Mouse (Mus musculus): ENCODE results near the gene Dchs1.
"Not testable (repeated sequence)": the region's sequence is repeated elsewhere in the genome, so short reads cannot be mapped to it uniquely, and the experiment has no call there.

The Dchs1 gene

DNA sequence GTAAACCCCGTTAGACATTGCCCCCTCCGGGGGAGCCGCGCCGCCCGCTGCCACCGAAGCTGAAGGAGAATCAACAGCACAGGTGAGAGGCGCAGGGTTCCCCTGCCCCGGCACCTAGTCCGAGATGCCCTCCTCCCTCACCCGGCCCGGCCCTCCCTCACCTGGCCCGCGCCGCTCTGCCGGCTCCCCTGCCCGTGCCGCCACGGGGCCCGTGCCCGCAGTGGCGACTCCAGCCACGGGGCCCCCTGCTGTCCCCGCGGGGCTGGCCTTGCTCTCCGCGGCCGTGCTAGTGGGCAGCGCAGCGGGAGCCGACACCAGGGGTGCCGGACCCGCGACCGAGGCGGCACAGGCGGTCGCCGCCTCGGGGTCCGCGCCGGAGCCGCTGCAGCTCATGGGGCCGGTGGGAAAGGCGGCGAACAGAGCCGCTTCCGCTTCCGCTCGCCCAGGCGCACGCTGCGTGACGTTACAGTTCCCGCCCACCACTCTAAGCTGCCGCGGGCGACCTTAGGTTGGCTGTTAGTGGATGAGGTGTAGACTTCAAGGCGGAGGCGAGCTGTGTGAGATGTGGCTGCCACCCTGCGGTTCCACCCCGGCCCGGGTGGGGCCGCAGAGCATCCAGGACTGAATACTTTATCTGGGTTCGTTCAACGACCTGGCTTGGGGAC lies 43.4 kb downstream of the Dchs1 start, which contains the start of gene Taf10:
TSS of gene Taf10 (minus strand) at position 436 of the 665 bp plus-strand sequence.
- in situ Hi-C loops (cut with MboI; ENCODE audit: low sequenced_read_pairs) = no loop called here

- in situ Hi-C loops (cut with MboI; ENCODE audit: low sequenced_read_pairs) = not testable (repeated sequence)
These were observed 44.1 kb downstream of the Dchs1 start for GRCm38 (mm10) chr7:105743246-105743925.

- in situ Hi-C loops (cut with MboI; ENCODE audit: low sequenced_read_pairs) = not testable (repeated sequence)
These were observed 44.8 kb downstream of the Dchs1 start for GRCm38 (mm10) chr7:105742539-105743215.

GRCm38 (mm10) chr7:105741978-105742377 lies 45.5 kb downstream of the Dchs1 start:
- in situ Hi-C loops (cut with MboI; ENCODE audit: low sequenced_read_pairs) = no loop called here

DNA sequence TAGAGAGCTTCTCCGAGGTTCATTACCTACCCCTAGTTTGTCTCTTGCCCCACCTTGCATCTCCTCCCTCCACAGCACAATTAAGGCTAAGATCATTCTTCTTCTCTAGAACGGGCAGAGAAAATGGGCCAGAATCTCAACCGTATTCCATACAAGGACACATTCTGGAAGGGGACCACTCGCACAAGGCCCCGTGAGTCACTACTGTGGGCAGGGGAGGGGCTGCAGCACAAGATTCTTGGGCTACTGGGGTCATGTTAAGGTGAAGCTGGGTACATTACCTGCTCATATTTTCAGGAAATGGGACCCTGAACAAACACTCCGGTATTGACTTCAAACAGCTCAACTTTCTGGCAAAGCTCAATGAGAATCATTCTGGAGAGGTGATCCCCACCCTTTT lies 46.6 kb downstream of the Dchs1 start:
- in situ Hi-C loops (cut with MboI; ENCODE audit: low sequenced_read_pairs) = no loop called here

- in situ Hi-C loops (cut with MboI; ENCODE audit: low sequenced_read_pairs) = no loop called here
These were observed 47.2 kb downstream of the Dchs1 start for GRCm38 (mm10) chr7:105740089-105740795.

DNA sequence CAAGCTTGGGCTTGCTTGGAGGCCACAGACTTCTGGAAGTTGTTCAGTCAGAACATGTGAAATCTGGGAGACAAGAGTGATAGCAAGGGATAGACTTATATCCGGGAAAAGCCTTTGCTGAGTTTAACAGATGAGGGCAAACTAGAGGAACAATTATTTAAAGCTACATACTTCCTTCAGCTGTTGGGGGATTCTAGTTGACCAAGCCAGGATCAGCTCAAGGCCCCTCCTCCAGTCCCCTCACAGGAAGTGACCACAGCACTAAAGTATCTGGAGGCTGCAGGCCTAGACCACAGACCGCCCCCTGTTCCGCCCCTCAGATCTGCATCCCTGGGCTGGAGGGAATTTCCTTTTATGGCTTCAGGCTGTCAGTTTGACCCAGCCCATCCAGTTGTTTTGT lies 48.5 kb downstream of the Dchs1 start:
- in situ Hi-C loops (cut with MboI; ENCODE audit: low sequenced_read_pairs) = no loop called here

GRCm38 (mm10) chr7:105738286-105738685 lies 49.2 kb downstream of the Dchs1 start:
- in situ Hi-C loops (cut with MboI; ENCODE audit: low sequenced_read_pairs) = no loop called here

- in situ Hi-C loops (cut with MboI; ENCODE audit: low sequenced_read_pairs) = no loop called here
These were observed 49.8 kb downstream of the Dchs1 start for GRCm38 (mm10) chr7:105737648-105738047.

- in situ Hi-C loops (cut with MboI; ENCODE audit: low sequenced_read_pairs) = no loop called here
These were observed 50.4 kb downstream of the Dchs1 start, which contains the start of gene Rrp8 for GRCm38 (mm10) chr7:105736911-105737521. Rrp8 (minus strand) TSS chr7:105737385.

- in situ Hi-C loops (cut with MboI; ENCODE audit: low sequenced_read_pairs) = no loop called here
These were observed 51.1 kb downstream of the Dchs1 start, which contains the start of gene Ilk for GRCm38 (mm10) chr7:105736264-105736901. Ilk (plus strand) TSS chr7:105736592.

GRCm38 (mm10) chr7:105735464-105735863 lies 52.0 kb downstream of the Dchs1 start:
- in situ Hi-C loops (cut with MboI; ENCODE audit: low sequenced_read_pairs) = not testable (repeated sequence)

- in situ Hi-C loops (cut with MboI; ENCODE audit: low sequenced_read_pairs) = no loop called here
These were observed 52.6 kb downstream of the Dchs1 start for GRCm38 (mm10) chr7:105734826-105735225.

DNA sequence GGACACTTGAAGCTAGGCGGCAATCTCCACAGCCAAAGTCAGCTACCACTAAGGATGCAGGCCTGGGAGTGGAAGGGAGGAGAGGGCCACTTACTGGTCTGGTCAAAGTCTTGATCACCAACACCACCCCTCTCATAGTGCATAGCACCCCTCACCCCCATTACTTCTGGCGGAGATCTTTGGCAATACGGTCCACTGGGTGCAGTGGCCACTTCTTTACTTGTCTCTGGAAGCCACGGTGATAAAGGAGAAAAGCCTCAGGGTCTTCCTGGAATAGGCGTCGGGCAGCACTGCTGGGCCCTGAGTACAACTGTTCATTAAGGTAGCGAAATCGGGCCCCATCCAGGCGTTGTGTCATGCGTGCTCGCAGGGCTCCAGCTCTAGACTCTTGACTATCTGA lies 53.6 kb downstream of the Dchs1 start:
- in situ Hi-C loops (cut with MboI; ENCODE audit: low sequenced_read_pairs) = no loop called here

- in situ Hi-C loops (cut with MboI; ENCODE audit: low sequenced_read_pairs) = loop anchor here (5.0 kb wide), 1 partner anchor 88 kb away; no protein-coding TSS in a partner anchor
These were observed 58.6 kb downstream of the Dchs1 start for GRCm38 (mm10) chr7:105728701-105729428.

- in situ Hi-C loops (cut with MboI; ENCODE audit: low sequenced_read_pairs) = loop anchor here (5.0 kb wide), 1 partner anchor 90 kb away; no protein-coding TSS in a partner anchor
These were observed 60.5 kb downstream of the Dchs1 start for GRCm38 (mm10) chr7:105726980-105727325.

DNA sequence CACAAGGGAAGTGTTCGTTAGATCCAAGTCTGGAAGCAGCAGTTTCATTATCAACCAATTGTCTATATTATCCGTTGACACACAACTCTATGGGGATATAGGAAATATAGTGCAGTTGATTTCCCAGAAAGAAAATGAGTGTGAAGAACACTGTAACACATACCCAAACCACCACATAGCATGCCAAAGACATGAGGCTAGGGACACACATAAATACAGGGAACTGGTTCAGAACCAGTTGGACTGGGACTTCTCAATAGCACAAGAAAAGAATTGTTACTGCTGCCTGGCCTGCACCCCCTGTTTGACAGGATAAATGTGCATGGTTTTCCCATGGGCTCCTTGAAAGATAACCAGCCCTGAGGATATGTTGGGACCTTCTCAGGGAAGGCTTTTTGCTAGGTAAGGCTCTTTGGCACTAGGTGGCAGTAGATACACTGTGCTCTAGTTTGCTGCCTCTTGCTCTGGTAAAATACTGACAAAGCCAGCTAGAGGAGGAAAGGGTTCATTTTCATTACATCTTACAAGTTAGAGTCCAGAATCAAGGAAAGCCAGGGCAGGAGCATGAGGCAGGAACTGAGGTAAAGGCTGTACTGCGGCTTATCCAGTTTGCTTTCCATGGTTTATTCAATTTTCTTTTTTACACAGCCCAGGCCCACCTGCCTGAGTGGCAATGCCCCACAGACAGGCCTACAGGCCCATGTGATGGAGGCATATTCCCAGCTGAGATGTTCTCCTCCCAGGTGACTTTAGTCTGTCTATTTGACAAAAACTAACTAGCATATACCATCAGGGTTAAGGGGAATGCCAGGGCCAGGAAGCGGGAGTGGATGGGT lies 61.1 kb downstream of the Dchs1 start:
- in situ Hi-C loops (cut with MboI; ENCODE audit: low sequenced_read_pairs) = loop anchor here (5.0 kb wide), 1 partner anchor 91 kb away; no protein-coding TSS in a partner anchor

DNA sequence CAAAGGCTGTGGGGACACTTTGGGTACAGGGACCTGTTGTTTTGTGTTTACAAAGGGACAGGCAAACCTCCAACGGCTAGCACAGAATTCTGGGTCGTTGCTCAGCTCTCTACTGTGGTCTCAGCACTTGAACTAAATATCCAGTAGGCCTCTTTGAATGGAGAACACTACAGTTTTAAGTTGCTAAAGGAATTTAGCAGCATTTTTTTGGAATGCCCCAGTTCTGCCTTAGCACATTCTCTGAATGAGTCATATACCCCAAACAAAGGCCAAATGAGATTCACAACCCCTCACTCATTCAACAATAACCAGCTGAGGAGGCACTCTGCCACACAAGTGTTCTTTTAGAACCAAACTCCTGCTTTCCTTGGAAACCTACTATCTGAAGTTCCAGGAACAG lies 65.5 kb downstream of the Dchs1 start:
- in situ Hi-C loops (cut with MboI; ENCODE audit: low sequenced_read_pairs) = no loop called here

- in situ Hi-C loops (cut with MboI; ENCODE audit: low sequenced_read_pairs) = no loop called here
These were observed 72.1 kb downstream of the Dchs1 start for GRCm38 (mm10) chr7:105715366-105715765.

Data from CH12F3 (cell line).